Mouse (Mus musculus) heart, adult 2 months (tissue): ENCODE data around the gene Ep300. TPM values are rescaled to one million over a fixed set of nuclear protein-coding genes. Genes with fewer than 3 reads are reported as not detected.
"Not testable (repeated sequence)": the region's sequence is repeated elsewhere in the genome, so short reads cannot be mapped to it uniquely, and the experiment has no call there.

Experiments used
- DNase-seq, 2 experiments: peaks; one replicate each; pipeline ENCODE4 v3.0.0; 2021
- H3K27ac ChIP-seq: fragments of 200-600 bp; 2 replicates; pipeline ENCODE4 v1.8.1; 2022
- H3K27me3 ChIP-seq: fragments of 200-500 bp; 2 replicates; pipeline ENCODE4 v1.6.1; 2012; ENCODE audit warnings: mild to moderate bottlenecking, low read length, inconsistent platforms, mixed read lengths; ENCODE audit not compliant: control insufficient read depth, insufficient read depth
- H3K36me3 ChIP-seq: fragments of 200-500 bp; 2 replicates; pipeline ENCODE4 v1.6.1; 2012; ENCODE audit warnings: low read length, inconsistent platforms; ENCODE audit not compliant: control insufficient read depth, insufficient read depth
- H3K4me1 ChIP-seq: fragments of 200-500 bp; 2 replicates; pipeline ENCODE4 v1.6.1; 2011; ENCODE audit warnings: low read length; ENCODE audit not compliant: control insufficient read depth, insufficient read depth
- H3K4me3 ChIP-seq: fragments of 200-600 bp; 2 replicates; pipeline ENCODE4 v1.8.1; 2022
- H3K79me2 ChIP-seq: fragments of 200-500 bp; replicated peaks from 2 replicates; pipeline ENCODE4 v1.6.1; 2012; ENCODE audit warnings: mild to moderate bottlenecking, inconsistent platforms, low read length, moderate library complexity, mixed read lengths; ENCODE audit not compliant: control insufficient read depth, insufficient read depth
- H3K9ac ChIP-seq: fragments of 200-500 bp; 2 replicates; pipeline ENCODE4 v1.6.1; 2012; ENCODE audit warnings: low read depth, mild to moderate bottlenecking, control low read depth, inconsistent platforms, low read length, mixed read lengths
- CTCF ChIP-seq: fragments of 200-600 bp; IDR thresholded peaks from 2 replicates; pipeline ENCODE4 v1.8.1; 2022; ENCODE audit warnings: antibody characterized with exemption, mild to moderate bottlenecking, moderate library complexity
- EP300 ChIP-seq: fragments of 200-500 bp; IDR thresholded peaks from 2 replicates; pipeline ENCODE4 v1.6.1; 2011; ENCODE audit warnings: low read depth, low read length, control low read depth; ENCODE audit not compliant: insufficient read depth
- POLR2A ChIP-seq: fragments of 200-500 bp; IDR thresholded peaks from 2 replicates; pipeline ENCODE4 v1.6.1; 2011; ENCODE audit warnings: mild to moderate bottlenecking, low read depth, low read length, control low read depth; ENCODE audit not compliant: insufficient read depth
- WGBS: fragments of 180-500 bp; shearing (Covaris S2); methylation state at CpG from one replicate; pipeline ENCODE4 v1.1.7; 2018; 5-methylcytosine and 5-hydroxymethylcytosine counted together
- intact Hi-C: fragments of 180-260 bp; cut with DNase I; formaldehyde crosslinking; loops from one replicate; pipeline ENCODE4 v1.15.1; 2025
- polyA plus RNA-seq: library from polyadenylated mRNA; depleted of rRNA; stranded (reverse); fragments of >200 nt; gene quantifications from 2 replicates; pipeline ENCODE4 v1.2.3, GENCODE M21; 2012
- total RNA-seq, 2 experiments: library from RNA; stranded (reverse); gene quantifications; 2 replicates each; pipeline ENCODE4 v1.2.3; 2021

The Ep300 gene
- total and polyA plus RNA-seq, 3 experiments: 14.7 to 49.0 (median 37.7) TPM

GRCm38 (mm10) chr15:81585746-81586461 is 753 bp downstream of the Ep300 start:
- TF ChIP-seq POLR2A (peak; percentile 44), CTCF (peak; percentile 52), EP300 (no peak)
- intact Hi-C loops: loop anchor here (1.0 to 2.0 kb wide), 2 partner anchors 63 to 120 kb away; partner anchors contain the start of gene Rbx1

GRCm38 (mm10) chr15:81586466-81586865 is 1.3 kb downstream of the Ep300 start:
- no peak for TF ChIP-seq CTCF
- TF ChIP-seq EP300: no peak
- no peak for TF ChIP-seq POLR2A
- no peaks in the 10 kb centered on the region for H3K27me3 ChIP-seq
- peak overlapping the region; percentile 97 for H3K4me3 ChIP-seq
- H3K36me3 ChIP-seq: peaks cover 24% of the 10 kb centered on the region
- H3K79me2 ChIP-seq: 0 out of 2 replicates have a peak, but pooled peaks cover 1% of the 10 kb centered on the region
- DNase-seq: no peak
- H3K27ac ChIP-seq: peak overlapping the region; percentile 99
- H3K4me1 ChIP-seq: peaks cover 4% of the 10 kb centered on the region
- intact Hi-C loops: loop anchor here (2.0 kb wide), 1 partner anchor 64 kb away; no protein-coding TSS in a partner anchor
- WGBS: under 1% methylated on average over 27 of the region's 28 CpGs
- H3K9ac ChIP-seq: peak overlapping the region; percentile 99

More at GRCm38 (mm10) chr15:81585746-81586461, 753 bp downstream of the Ep300 start:
- Histone ChIP-seq H3K27ac (peak overlapping the region; percentile 99), H3K9ac (peak overlapping the region; percentile 99), H3K36me3 (peaks cover 22% of the 10 kb centered on the region), H3K4me1 (peaks cover 4% of the 10 kb centered on the region), H3K4me3 (peak overlapping the region; percentile 97), H3K79me2 (0 out of 2 replicates have a peak, but pooled peaks cover 1% of the 10 kb centered on the region), H3K27me3 (no peaks in the 10 kb centered on the region)
- DNase-seq: peak; percentile 88 to 91
- WGBS: under 1% methylated on average over 67 of the region's 77 CpGs

GRCm38 (mm10) chr15:81587686-81588085 is 2.5 kb downstream of the Ep300 start:
- H3K36me3 ChIP-seq: peaks cover 24% of the 10 kb centered on the region
- DNase-seq: no peak
- 0 out of 2 replicates have a peak, but pooled peaks cover 1% of the 10 kb centered on the region for H3K79me2 ChIP-seq
- TF ChIP-seq EP300 (no peak), POLR2A (no peak), CTCF (no peak)
- intact Hi-C loops: loop anchor here (1.0 to 2.0 kb wide), 2 partner anchors 19 to 65 kb away; no protein-coding TSS in a partner anchor
- peaks cover 4% of the 10 kb centered on the region for H3K4me1 ChIP-seq
- no peaks in the 10 kb centered on the region for H3K27me3 ChIP-seq
- 33% methylated on average over 2 of the region's 2 CpGs for WGBS
- H3K27ac ChIP-seq: peak overlapping the region; percentile 99; the same call in 1 of the 2 replicates
- H3K4me3 ChIP-seq: peak overlapping the region; percentile 97
- peak overlapping the region; percentile 28; the same call in 1 of the 2 replicates for H3K9ac ChIP-seq

- Histone ChIP-seq H3K4me1 (no peaks in the 10 kb centered on the region; the same call in 1 of the 2 replicates), H3K27me3 (no peaks in the 10 kb centered on the region), H3K79me2 (peaks cover 6% of the 10 kb centered on the region), H3K36me3 (peaks cover 20% of the 10 kb centered on the region), H3K4me3 (no peak overlapping the region), H3K9ac (no peak overlapping the region), H3K27ac (no peak overlapping the region)
- intact Hi-C loops: no loop called here
- TF ChIP-seq POLR2A (no peak), EP300 (no peak), CTCF (no peak)
- DNase-seq: no peak
- WGBS: 89% methylated on average over 3 of the region's 3 CpGs
These were observed 9.1 kb downstream of the Ep300 start for GRCm38 (mm10) chr15:81594146-81594696.

- H3K27ac ChIP-seq, H3K4me1 ChIP-seq, H3K9ac ChIP-seq, DNase-seq, H3K27me3 ChIP-seq, H3K4me3 ChIP-seq, intact Hi-C loops: not testable (repeated sequence)
- peaks cover 11% of the 10 kb centered on the region for H3K79me2 ChIP-seq
- peaks cover 20% of the 10 kb centered on the region for H3K36me3 ChIP-seq
- WGBS: 80% methylated on average over 8 of the region's 8 CpGs
These were observed 13.6 kb downstream of the Ep300 start for GRCm38 (mm10) chr15:81598742-81599141.

GRCm38 (mm10) chr15:81605241-81605640 is 20.1 kb downstream of the Ep300 start:
- no peaks in the 10 kb centered on the region for H3K27me3 ChIP-seq
- 18% methylated on average over 1 of the region's 1 CpGs for WGBS
- DNase-seq: no peak
- no peak overlapping the region for H3K4me3 ChIP-seq
- no peak overlapping the region for H3K27ac ChIP-seq
- peaks cover 14% of the 10 kb centered on the region for H3K79me2 ChIP-seq
- H3K4me1 ChIP-seq: peaks cover 4% of the 10 kb centered on the region
- intact Hi-C loops: no loop called here
- H3K9ac ChIP-seq: no peak overlapping the region
- no peak for TF ChIP-seq EP300
- no peak for TF ChIP-seq CTCF
- no peak for TF ChIP-seq POLR2A
- peaks cover 28% of the 10 kb centered on the region for H3K36me3 ChIP-seq
